Mouse (Mus musculus) Muller cell, postnatal 12 days (primary cell): Measurements from ENCODE around the gene Pla2g4d.
A peak's percentile ranks its signal among the peaks of the same experiment; 100 is the strongest.

ENCODE experiments used
- DNase-seq: peaks from one replicate; pipeline ENCODE4 v3.0.0-alpha.2; 2015; ENCODE audit errors: inconsistent ontology term

Pla2g4d gene

GRCm38 (mm10) chr2:120288995-120289394 is at the start of gene Pla2g4d:
Pla2g4d (minus strand) TSS chr2:120289197.
- no peak for DNase-seq

GRCm38 (mm10) chr2:120337886-120338285 is 48.9 kb upstream of the Pla2g4d start:
- no peak for DNase-seq

GRCm38 (mm10) chr2:120331575-120331974 is 42.6 kb upstream of the Pla2g4d start:
- no peak for DNase-seq

GRCm38 (mm10) chr2:120315077-120315476 is 26.1 kb upstream of the Pla2g4d start:
- DNase-seq: no peak

- no peak for DNase-seq
These were observed 25.5 kb upstream of the Pla2g4d start for GRCm38 (mm10) chr2:120314487-120314886.

- DNase-seq: no peak
These were observed 25.0 kb upstream of the Pla2g4d start, which contains the start of gene Pla2g4f for GRCm38 (mm10) chr2:120313976-120314375. Pla2g4f (minus strand) TSS chr2:120314165.

GRCm38 (mm10) chr2:120312276-120312825 is 23.4 kb upstream of the Pla2g4d start:
- no peak for DNase-seq

GRCm38 (mm10) chr2:120304113-120304512 is 15.1 kb upstream of the Pla2g4d start:
- no peak for DNase-seq

GRCm38 (mm10) chr2:120301076-120301475 is 12.1 kb upstream of the Pla2g4d start:
- DNase-seq: no peak

- DNase-seq: no peak
These were observed 10.9 kb upstream of the Pla2g4d start for GRCm38 (mm10) chr2:120299866-120300265.

GRCm38 (mm10) chr2:120296160-120296559 is 7.2 kb upstream of the Pla2g4d start:
- DNase-seq: no peak

GRCm38 (mm10) chr2:120291471-120292078 is 2.6 kb upstream of the Pla2g4d start:
- DNase-seq: no peak

GRCm38 (mm10) chr2:120288401-120288800 is 596 bp downstream of the Pla2g4d start:
- DNase-seq: no peak

GRCm38 (mm10) chr2:120285639-120286038 is 3.4 kb downstream of the Pla2g4d start:
- DNase-seq: no peak

GRCm38 (mm10) chr2:120284705-120285104 is 4.3 kb downstream of the Pla2g4d start:
- no peak for DNase-seq

GRCm38 (mm10) chr2:120284094-120284493 is 4.9 kb downstream of the Pla2g4d start:
- no peak for DNase-seq

GRCm38 (mm10) chr2:120283550-120283949 is 5.4 kb downstream of the Pla2g4d start:
- no peak for DNase-seq

- no peak for DNase-seq
These were observed 7.8 kb downstream of the Pla2g4d start for GRCm38 (mm10) chr2:120281221-120281620.

- DNase-seq: peak; percentile 25
These were observed 9.0 kb downstream of the Pla2g4d start for GRCm38 (mm10) chr2:120279961-120280360.

- no peak for DNase-seq
These were observed 12.0 kb downstream of the Pla2g4d start for GRCm38 (mm10) chr2:120276951-120277350.

GRCm38 (mm10) chr2:120268635-120269034 is 20.4 kb downstream of the Pla2g4d start:
- no peak for DNase-seq

GRCm38 (mm10) chr2:120265523-120265922 is 23.5 kb downstream of the Pla2g4d start:
- no peak for DNase-seq

- DNase-seq: no peak
These were observed 24.1 kb downstream of the Pla2g4d start for GRCm38 (mm10) chr2:120264858-120265257.

GRCm38 (mm10) chr2:120262876-120263275 is 26.1 kb downstream of the Pla2g4d start:
- no peak for DNase-seq
